Mouse (Mus musculus) small intestine, adult 2 months (tissue): ENCODE data around the gene Gnb3.

Source experiments
- CTCF ChIP-seq: fragments of 200-500 bp; IDR thresholded peaks from 2 replicates; pipeline ENCODE4 v1.5.1; 2012; ENCODE audit warnings: low read depth, mild to moderate bottlenecking, control low read depth, inconsistent platforms, low read length, moderate library complexity, mixed read lengths; ENCODE audit not compliant: insufficient replicate concordance, insufficient read length; ENCODE audit errors: extremely low read depth
- POLR2A ChIP-seq: fragments of 200-500 bp; IDR thresholded peaks from 2 replicates; pipeline ENCODE4 v1.6.1; 2012; ENCODE audit warnings: low read depth, mild to moderate bottlenecking, control low read depth, inconsistent platforms, low read length, moderate library complexity

- TF ChIP-seq CTCF = no peak
- no peak for TF ChIP-seq POLR2A
Observed at GRCm38 (mm10) chr6:124809775-124810538, 30.1 kb downstream of the Gnb3 start.
